9 mouse cellular contexts compared by ENCODE assay signal in the genomic region with DNA sequence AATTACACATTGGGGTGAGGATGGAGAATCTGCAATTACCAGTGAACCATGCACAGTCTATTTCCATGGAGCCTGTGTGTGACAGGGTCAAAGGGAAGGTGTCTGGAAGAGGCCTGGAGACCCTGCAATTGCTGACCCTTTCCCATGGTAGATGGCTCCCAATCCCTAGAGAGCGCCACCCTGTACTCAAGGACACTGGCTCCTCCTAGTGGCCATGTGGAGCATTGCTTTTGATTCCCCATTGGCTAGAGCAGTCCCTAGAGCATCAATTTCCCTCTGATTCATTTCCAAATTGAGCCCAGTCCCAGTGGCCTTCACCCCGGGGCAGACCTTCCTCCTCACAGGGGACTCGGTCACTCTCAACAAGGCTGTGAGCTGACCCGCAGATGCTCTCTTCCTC. TPM values are rescaled to one million over a fixed set of nuclear protein-coding genes. Genes with fewer than 3 reads are reported as not detected.
DNase-seq lines count a peak whose midpoint lies in the region; ATAC-seq and TF ChIP-seq lines count a peak whose summit lies in the region.
"Had no signal": no experiment of that assay in that cellular context is flagged by ENCODE, and none has a peak within 500 bp of the region (broad histone marks: within the 10 kb centered on the region; RNA-seq: fewer than 3 reads in every experiment).

No protein-coding gene starts in this region.

- TF ChIP-seq POLR2A in ES-Bruce4 (IDR thresholded peaks at IDR 0.05; ENCODE audit: insufficient read depth, low read length), result no peak

- 3% methylated on average over 4 of the region's 4 CpGs for WGBS in embryonic facial prominence, embryonic 13.5 days

- H3K4me2 ChIP-seq in embryonic facial prominence, embryonic 13.5 days, result no peak overlapping the region
- H3K4me2 ChIP-seq: limb, embryonic 12.5 days had no signal

- no peak for ATAC-seq in embryonic facial prominence, embryonic 13.5 days (ENCODE audit: insufficient number of reproducible peaks, insufficient read depth, low FRiP score, low TSS enrichment, low read depth)

- peak; percentile 82 to 86 for DNase-seq in adrenal gland, postnatal 36 days
- DNase-seq in heart, postnatal 36 days, result peak; percentile 75 to 79
- peak; percentile 61 to 82 for DNase-seq in layer of hippocampus, adult 2 months (ENCODE audit: low spot score in 2 of 2)
- DNase-seq in lung, postnatal 10 days, result peak; percentile 88
- DNase-seq in skeletal muscle tissue, adult 2 months (ENCODE audit: low read depth, low spot score), result peak; percentile 49
- peak; percentile 52 to 81 for DNase-seq in urinary bladder, postnatal 4 days (ENCODE audit: low spot score in 2 of 2)

- no peaks in the 10 kb centered on the region for H3K9me3 ChIP-seq in ES-Bruce4 (replicated peaks; ENCODE audit: control insufficient read depth, insufficient read depth, low read length, poor library complexity, severe bottlenecking)
- no peaks in the 10 kb centered on the region for H3K9me3 ChIP-seq in embryonic facial prominence, embryonic 13.5 days
- H3K9me3 ChIP-seq: limb, embryonic 12.5 days had no signal

- TF ChIP-seq EP300 in ES-Bruce4 (IDR thresholded peaks at IDR 0.05; ENCODE audit: insufficient read depth, low read depth, low read length), result 0 out of 2 replicates have a peak, but pooled peaks have one; percentile 18

- no peaks in the 10 kb centered on the region for H3K36me3 ChIP-seq in ES-Bruce4 (ENCODE audit: control insufficient read depth, insufficient read depth, low read length, poor library complexity, severe bottlenecking)
- no peaks in the 10 kb centered on the region for H3K36me3 ChIP-seq in embryonic facial prominence, embryonic 13.5 days
- H3K36me3 ChIP-seq: limb, embryonic 12.5 days had no signal

- no peaks in the 10 kb centered on the region for H3K27me3 ChIP-seq in ES-Bruce4 (ENCODE audit: control insufficient read depth, insufficient read depth, low read length, poor library complexity, severe bottlenecking)
- peaks cover 43% of the 10 kb centered on the region for H3K27me3 ChIP-seq in embryonic facial prominence, embryonic 13.5 days

- H3K9ac ChIP-seq in ES-Bruce4 (ENCODE audit: low read depth, poor library complexity, severe bottlenecking), result no peak overlapping the region
- H3K9ac ChIP-seq in embryonic facial prominence, embryonic 13.5 days, result 0 out of 2 replicates have a peak overlapping the region, but pooled peaks have one; percentile 1
- H3K9ac ChIP-seq: limb, embryonic 12.5 days had no signal

- TF ChIP-seq CTCF in ES-Bruce4 (IDR thresholded peaks at IDR 0.05; ENCODE audit: low read depth, low read length), result peak; percentile 95
- TF ChIP-seq CTCF in layer of hippocampus, adult 2 months (conservative IDR thresholded peaks at IDR 0.05), result peak; percentile 98

- no peak overlapping the region for H3K27ac ChIP-seq in ES-Bruce4 (ENCODE audit: insufficient read depth, low read length)
- H3K27ac ChIP-seq in embryonic facial prominence, embryonic 13.5 days, result no peak overlapping the region
- H3K27ac ChIP-seq in layer of hippocampus, adult 2 months, result no peak overlapping the region
- H3K27ac ChIP-seq: limb, embryonic 12.5 days had no signal

- H3K4me3 ChIP-seq in ES-Bruce4 (ENCODE audit: low read depth, low read length), result no peak overlapping the region
- H3K4me3 ChIP-seq in embryonic facial prominence, embryonic 13.5 days, result no peak overlapping the region
- H3K4me3 ChIP-seq in layer of hippocampus, adult 2 months, result no peak overlapping the region
- H3K4me3 ChIP-seq: limb, embryonic 12.5 days had no signal

- peaks cover 5% of the 10 kb centered on the region for H3K4me1 ChIP-seq in ES-Bruce4 (ENCODE audit: control insufficient read depth, insufficient read depth, low read length)
- peaks cover 66% of the 10 kb centered on the region for H3K4me1 ChIP-seq in embryonic facial prominence, embryonic 13.5 days

- intact Hi-C loops in heart, postnatal 36 days (cut with DNase I), result loop anchor here (1.0 to 2.0 kb wide), 2 partner anchors 62 to 116 kb away; a partner anchor contains a TSS

RNA-seq across cellular contexts. Expression of a gene that starts 17.9 kb away (rescaled TPM):
- polyA plus RNA-seq in ES-Bruce4 (2011; ENCODE audit: insufficient read depth, insufficient read length, low read depth, missing spikeins), result 255 and 274 TPM in 2 replicates
- total RNA-seq in adrenal gland, postnatal 36 days (2021), result 100 to 1,000 TPM; 324 to 358 TPM
- 209 and 218 TPM in 2 replicates for polyA plus RNA-seq in embryonic facial prominence, embryonic 13.5 days (2015; fragmentation: Nextera tagmentation; extraction: Ambion mirVana)
- total RNA-seq in heart, postnatal 36 days (2021), result 100 to 1,000 TPM; 362 to 417 TPM
- total RNA-seq in layer of hippocampus, adult 2 months (2021), result 10 to 100 TPM; 96.3 to 97.5 TPM
